Mouse (Mus musculus) thymus, postnatal 14 days (tissue): Measurements from ENCODE around the gene Gm9999.

Experiments used
- DNase-seq: peaks from one replicate; pipeline ENCODE4 v3.0.0; 2021

Gene Gm9999

DNA sequence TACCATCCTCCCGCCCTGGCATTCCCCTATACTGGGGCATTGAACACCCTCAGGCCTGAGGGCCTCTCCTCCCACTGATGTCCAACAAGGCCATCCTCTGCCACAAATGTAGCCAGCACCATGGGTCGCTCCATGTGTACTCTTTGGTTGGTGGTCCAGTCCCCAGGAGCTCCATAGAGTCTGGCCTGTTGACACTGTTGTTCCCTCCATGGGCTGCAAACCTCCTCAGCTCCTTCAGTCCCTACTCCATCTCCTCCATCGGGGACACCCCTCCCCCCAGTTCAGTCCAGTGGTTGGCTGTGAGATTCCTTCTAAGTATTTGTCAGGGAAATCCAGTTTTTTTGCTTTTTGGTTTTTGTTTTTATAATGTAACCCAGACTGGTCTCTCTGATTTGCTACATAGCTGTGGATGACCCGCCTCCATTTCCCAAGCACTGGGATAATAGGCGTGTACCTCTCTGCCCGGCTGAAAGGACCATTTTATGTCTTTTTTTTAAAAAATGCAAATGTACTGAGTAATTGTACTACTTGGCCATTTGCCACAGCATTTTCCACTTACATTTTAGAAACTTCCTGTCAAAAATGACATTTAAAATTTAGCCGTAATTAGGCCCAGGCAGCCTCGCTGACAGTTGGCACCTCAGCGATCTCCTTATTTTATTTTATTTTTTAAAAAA, 47.3 kb downstream of the Gm9999 start:
- no peak for DNase-seq

DNA sequence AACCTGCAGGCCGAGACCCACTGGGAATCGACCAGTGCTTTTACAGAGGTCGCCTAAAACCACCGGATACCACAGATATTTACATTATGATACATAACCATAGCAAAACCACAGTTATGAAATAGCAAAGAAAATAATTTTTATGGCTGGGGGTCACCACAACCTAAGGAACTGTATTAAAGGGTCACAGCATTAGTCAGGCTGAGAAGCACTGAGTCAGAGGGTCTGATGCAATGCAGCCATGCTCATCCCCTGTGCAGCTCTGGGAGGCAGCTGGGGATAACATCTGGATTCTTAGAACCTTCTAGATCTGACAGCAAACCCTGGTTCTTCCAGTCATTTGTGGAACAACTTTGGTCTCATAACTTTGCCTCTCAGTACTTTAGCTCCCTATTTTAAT, 48.0 kb downstream of the Gm9999 start:
- DNase-seq, result no peak

DNA sequence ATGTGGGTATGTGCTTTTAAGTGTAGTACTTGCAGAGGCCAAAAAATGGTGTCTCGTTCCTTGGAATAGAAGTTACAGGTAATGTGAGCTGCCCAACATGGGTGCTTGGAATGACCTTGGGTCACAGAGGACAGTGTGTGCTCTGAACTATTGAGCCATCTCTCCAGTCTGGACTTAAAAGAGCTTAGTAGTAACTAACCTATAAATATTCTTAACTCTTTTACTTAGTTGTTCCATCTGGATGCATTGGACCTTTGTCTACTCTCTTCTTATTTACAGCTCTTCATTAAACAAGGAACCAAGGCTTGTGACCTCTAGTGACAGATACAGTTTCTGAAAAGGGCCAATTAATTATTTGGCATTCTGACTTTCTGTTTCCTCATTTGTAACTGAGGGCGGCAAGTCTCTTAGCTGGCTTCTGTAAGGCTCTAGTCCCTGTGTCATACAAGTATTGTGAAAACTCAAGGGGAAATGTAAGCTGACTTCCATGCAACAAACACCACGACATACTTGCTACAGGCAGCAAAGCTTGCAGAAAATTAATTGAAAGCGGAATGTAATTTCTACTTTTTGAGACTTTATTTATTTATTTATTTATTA, 51.5 kb downstream of the Gm9999 start:
- DNase-seq, result no peak

DNA sequence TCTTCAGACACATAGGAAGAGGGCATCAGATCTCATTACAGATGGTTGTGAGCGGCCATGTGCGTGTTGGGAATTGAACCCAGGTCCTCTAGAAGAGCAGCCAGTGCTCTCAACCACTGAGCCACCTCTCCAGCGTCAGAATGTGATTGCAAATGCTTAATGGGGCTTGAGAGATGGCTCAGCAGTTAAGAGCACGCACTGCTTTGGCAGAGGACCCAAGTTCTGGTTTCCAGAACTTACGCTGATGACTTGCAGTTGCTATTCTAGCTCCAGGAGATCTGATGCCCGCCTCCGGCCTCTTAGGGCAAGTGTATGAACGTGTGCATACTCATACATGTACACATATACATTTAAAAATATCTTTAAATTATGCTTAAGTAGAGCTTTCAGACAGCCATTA, 52.0 kb downstream of the Gm9999 start:
- DNase-seq, result no peak
